Mouse (Mus musculus) heart, adult 11 months (tissue): ENCODE data around the gene Prox1.

ENCODE experiments used
- DNase-seq: peaks from one replicate; pipeline ENCODE4 v3.0.0; 2022

Prox1 gene

GRCm38 (mm10) chr1:190169911-190170818 lies at the start of gene Prox1:
Prox1 (minus strand) TSS chr1:190170714.
- peak; percentile 99 for DNase-seq

GRCm38 (mm10) chr1:190216621-190217020 lies 46.1 kb upstream of the Prox1 start:
- DNase-seq = peak; percentile 66

DNA sequence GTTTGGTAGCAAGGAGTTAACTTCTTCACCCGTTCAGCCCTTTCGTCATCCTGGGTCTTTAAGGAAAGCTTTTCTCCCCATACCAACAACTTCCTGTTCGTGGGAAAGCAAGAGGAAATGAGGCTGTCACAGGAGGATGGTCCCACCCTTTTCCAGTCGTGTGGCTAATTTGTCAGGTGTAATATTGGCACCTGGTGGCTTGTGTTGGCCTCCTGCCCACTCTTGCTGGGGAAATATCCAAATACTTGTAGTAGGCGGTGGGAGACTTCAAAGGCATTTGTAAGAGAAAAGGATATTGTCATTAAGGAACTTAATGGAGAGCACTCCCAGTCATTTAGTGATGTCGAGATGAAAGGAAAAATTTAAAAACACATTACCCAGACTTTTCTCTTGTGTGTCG lies 44.1 kb upstream of the Prox1 start:
- DNase-seq = peak; percentile 33

DNA sequence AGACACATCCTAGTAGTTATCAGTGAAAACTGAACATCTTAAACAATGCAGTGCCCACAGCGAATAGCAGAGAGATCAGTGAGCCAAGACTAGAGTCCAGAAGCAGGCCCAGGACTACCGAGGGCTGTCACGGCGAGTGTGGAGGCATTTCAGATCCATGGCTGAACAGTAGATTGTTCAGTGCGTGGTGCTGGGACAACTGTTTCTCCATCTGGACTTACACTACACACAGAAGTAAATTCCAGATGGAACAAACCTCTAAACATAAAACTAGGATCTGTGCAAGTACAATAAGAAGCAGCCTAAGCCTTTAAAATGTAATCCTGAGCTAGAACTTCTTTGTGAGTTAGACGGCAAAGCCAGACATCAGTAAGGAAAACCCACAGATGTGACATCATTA lies 42.7 kb upstream of the Prox1 start:
- DNase-seq = peak; percentile 43

DNA sequence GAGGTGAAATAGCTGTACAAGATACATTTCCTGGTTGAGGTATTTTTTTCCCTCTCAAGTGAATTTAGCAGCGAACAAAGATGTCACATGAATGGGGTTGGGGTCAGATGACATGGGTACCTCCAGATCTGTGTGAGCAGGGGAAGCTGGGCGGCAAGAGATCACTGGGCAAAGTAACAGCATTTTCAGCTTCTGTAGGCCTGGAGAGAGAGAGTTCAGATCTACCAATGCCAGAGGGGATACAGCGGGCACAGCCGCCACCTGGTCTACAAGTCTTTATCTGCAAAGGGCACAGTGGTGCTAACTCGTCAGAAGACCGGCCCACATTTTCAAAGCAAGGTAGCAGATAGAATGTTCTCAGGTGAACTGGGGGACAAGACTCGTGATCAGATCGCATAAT lies 36.7 kb upstream of the Prox1 start:
- peak; percentile 82 for DNase-seq

DNA sequence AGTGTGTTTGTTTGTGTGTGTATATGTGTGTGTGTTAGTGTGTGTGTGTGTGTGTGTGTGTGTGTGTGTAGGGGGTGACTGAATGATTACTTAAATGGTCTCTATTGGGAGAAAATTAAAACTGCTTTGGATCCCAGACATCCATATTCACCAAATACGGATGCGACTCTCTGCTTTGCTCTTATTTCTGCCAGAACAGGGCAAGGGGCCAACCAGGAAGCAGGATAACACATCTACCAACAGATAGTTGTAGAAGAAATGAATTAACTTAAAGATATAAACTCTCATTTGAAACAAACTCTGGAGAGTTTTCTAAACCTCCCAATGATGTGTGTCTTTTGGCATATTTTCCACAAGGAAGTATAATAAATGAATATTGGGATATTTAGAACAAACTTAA lies 35.2 kb upstream of the Prox1 start:
- peak; percentile 68 for DNase-seq

GRCm38 (mm10) chr1:190204378-190205070 lies 34.0 kb upstream of the Prox1 start:
- peak; percentile 45 for DNase-seq

DNA sequence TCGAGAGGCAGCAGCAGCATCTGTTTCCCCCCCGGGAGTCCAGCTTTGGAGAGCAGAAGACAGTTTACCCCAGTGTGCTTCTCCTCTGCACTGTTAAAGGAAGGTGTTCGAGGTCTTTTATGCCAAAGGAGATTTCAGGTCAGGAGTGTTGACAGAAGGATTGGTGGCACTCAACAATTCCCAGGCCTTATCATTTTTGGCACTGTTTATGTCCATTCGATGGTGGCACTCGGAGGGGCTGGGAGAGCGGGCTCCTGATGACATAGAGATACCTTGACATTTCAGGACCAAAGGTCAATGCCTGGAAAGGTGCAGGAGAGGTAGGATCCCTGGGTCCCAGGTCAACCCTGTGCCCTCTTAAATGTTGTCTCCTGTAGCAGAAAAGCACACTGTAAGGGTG lies 31.2 kb upstream of the Prox1 start:
- DNase-seq = peak; percentile 90

- peak; percentile 62 for DNase-seq
Observed at GRCm38 (mm10) chr1:190200996-190201395, 30.5 kb upstream of the Prox1 start.

DNA sequence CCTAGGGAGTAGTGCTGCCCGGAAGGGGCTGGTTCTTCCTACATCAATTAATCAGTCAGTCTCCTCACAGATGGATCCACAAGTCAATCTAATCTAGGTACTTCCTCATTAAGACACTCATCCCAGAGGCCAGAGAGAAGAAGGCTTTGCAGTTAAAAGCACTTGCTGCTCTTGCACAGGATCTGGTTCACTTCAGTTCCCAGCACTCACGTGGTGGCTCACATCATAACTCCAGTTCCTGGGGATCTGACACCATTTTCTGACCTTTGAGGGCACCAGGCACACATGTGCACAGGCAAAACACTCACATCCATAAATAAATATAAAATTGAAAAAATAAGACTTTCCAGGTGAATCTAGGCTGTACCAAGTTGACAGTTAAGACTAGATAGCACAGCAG lies 27.7 kb upstream of the Prox1 start:
- peak; percentile 61 for DNase-seq

- peak; percentile 61 for DNase-seq
Observed at GRCm38 (mm10) chr1:190192011-190192410, 21.5 kb upstream of the Prox1 start.

DNA sequence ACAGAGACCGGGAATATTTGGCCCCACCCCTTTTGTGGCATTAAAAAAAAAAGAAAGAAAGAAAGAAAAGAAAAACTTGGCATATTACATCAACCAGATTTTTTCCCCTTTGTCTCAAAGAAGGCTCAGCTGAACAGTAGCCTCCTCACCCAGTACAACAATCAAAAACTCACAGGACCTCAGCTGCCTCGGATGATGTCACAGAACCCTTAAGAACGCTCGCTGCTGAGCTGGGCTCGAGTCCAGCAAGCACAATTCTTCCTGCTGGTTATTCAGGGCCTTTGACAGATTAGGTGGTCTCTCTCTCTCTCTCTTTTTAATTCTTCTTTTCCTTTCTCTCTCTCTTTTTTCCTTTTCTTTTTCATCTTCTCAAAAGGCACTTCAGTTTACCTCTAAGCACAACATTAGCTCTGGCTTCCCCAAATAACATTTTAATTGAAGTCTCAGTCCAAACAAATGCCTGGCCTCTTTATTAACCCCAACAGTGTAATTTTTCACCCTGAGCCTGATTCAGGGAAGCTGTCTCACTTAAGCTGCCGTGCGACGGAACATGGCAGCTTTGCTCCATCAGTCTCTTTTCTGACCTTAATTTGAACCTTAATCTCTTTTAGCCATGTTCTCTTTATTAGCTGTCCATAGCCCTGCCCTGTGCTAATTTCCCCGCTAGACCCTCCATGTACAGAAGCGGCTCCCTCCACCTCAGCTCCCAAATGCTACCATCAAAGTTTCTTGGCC lies 19.9 kb upstream of the Prox1 start:
- peak; percentile 88 for DNase-seq

GRCm38 (mm10) chr1:190189125-190189524 lies 18.6 kb upstream of the Prox1 start:
- peak; percentile 83 for DNase-seq

DNA sequence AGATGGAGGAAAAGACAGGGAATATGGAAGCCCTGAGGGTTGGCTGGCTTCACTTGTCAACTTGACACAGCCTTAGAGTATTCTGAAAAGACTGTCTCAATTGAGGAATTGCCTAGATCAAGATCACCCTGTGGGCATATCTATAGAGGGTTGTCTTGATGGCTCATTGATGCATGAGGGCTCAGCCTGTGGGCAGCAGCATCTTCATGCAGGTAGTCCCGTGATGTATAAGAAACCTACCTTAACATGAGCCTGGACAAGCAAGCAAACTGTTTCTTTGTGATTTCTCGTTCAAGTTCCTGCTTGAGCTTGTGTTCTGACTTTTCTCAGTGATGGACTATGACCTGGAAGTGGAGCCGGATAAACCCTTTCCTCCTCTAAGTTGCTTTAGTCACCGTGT lies 15.8 kb upstream of the Prox1 start:
- DNase-seq = peak; percentile 65

DNA sequence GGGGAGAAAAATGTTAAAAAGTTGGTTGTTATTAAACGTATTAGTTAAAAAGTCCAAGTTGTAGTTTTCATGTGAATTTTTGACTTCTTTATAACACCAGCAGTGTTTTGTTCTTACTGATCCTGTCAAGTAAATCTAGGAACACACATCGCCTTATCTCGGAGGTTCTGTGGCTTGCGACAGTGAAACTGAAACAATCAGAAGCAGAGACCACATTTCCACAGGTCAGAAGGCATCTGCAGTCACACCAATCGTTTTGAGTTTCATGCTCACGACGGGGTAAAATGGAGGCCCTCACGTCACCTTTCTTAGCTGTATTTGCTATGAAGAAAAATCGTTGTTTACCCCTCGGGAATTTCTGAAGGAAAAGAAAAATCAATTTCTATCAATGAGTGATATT lies 14.8 kb upstream of the Prox1 start:
- no peak for DNase-seq

- peak; percentile 61 for DNase-seq
Observed at GRCm38 (mm10) chr1:190183574-190183973, 13.1 kb upstream of the Prox1 start.

- DNase-seq = peak; percentile 96
Observed at GRCm38 (mm10) chr1:190181765-190182164, 11.3 kb upstream of the Prox1 start.

GRCm38 (mm10) chr1:190180861-190181260 lies 10.3 kb upstream of the Prox1 start:
- peak; percentile 46 for DNase-seq

DNA sequence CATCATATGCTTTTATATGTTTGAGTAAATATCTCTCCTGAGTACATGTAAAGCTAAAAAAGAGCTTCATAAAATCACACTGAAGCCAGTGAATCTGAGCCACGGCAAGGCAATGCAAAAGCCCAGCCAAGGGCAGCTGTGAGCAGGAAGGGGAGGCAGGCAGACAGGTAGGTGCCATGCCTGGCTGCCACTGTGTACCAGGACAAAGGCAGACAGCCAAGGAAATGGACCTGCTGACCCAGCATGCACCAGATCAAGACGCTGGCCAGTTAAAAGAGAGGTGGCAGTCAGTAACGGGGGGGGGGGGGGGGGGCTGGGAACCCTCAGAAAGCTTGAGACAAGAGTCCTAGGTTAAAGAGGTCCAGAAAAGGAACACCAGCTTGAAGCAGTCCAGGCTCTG lies 6.4 kb upstream of the Prox1 start:
- DNase-seq = peak; percentile 92

DNA sequence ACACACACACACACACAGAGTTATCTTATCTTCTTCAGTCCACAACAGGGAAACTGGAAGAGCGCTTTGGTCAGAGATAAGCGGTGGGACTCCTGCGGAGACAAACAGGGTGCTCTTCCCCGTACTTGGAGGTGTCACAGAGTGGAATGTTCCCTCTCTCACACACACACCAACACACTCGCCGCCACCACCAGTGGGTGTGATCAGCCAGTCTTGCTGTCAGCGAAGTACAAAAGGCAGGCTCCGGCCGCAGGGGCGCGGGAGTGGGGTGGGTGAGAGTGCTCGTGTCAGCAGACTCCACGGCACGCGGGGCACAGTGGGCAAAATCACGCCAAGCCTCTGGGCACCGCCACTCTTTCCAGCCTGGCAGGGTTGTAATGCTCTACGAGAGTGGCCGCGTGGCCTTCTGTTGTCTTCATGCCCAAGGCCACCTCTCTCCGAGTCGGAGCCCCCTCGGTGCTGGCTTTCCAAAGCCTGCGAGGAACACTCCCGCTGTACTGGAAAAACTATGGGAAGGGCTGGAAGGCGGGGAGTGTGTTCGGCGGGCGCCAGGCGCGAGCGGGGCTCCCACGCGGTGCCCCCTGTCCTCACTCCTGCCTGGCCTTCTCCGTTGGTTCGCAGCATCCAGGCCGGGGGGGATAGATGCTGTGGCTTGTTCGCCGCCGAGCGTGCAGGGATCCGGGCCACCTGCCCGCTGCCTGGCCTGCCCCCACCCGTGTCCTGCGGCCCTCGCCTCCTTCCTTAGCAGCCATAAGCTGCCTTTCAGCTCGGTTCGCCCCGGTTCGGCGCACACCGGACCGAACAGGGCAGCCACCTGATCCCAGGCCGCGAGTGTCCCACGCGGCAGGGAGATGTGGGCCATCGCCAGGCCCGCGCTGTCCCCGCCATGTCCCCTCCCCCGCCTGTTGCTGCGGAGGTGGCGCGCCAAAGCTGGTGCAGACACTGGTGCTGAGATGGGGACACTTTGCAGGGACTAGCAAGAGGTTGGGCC lies 4.5 kb upstream of the Prox1 start:
- peak; percentile 92 for DNase-seq

- peak; percentile 87 for DNase-seq
Observed at GRCm38 (mm10) chr1:190174231-190174630, 3.7 kb upstream of the Prox1 start.

DNA sequence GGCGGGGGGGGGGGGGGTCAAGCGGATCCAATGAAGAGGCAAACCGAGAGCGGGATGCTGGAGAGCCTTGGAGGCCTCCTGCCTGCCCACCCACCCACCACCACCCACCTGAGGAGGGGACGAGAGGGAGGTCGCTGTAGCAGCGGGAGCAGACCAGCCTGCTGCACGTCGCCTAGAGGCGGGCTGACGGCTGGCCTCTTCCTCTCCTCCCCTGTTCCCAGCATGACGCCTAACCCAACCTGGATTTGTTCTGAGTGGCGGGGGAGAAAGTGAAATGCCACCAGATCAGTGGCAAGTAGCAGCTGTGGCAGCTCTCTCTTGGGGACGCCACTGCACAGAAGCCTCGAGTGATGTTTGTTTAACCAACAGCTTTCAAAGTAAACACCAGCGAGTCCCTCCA lies 3.1 kb upstream of the Prox1 start:
- DNase-seq = peak; percentile 90
